Mouse (Mus musculus) stomach, embryonic 15.5 days (tissue): Measurements from ENCODE around the gene Tmem214. TPM values are rescaled to one million over a fixed set of nuclear protein-coding genes. Genes with fewer than 3 reads are reported as not detected.
A peak's percentile ranks its signal among the peaks of the same experiment; 100 is the strongest.

Source experiments
- ATAC-seq: fragments of 200-750 bp; cut with Nextera tagmentation; 2 replicates; pipeline ENCODE4 v1.8.0; 2017; ENCODE audit warnings: low read depth, moderate number of reproducible peaks, moderate TSS enrichment; ENCODE audit not compliant: insufficient read depth, low FRiP score
- H3K27ac ChIP-seq: fragments of 300-500 bp; sonication (generic); 2 replicates; pipeline ENCODE4 v1.5.1; 2015; ENCODE audit warnings: mild to moderate bottlenecking, inconsistent platforms
- H3K27me3 ChIP-seq: fragments of 300-500 bp; sonication (generic); replicated peaks from 2 replicates; pipeline ENCODE4 v1.6.1; 2015; ENCODE audit warnings: inconsistent platforms
- H3K36me3 ChIP-seq: fragments of 300-500 bp; sonication (generic); 2 replicates; pipeline ENCODE4 v1.6.1; 2015; ENCODE audit warnings: inconsistent platforms
- H3K4me1 ChIP-seq: fragments of 300-500 bp; sonication (generic); 2 replicates; pipeline ENCODE4 v1.6.1; 2015; ENCODE audit warnings: inconsistent platforms
- H3K4me2 ChIP-seq: fragments of 300-500 bp; sonication (generic); 2 replicates; pipeline ENCODE4 v1.6.1; 2015; ENCODE audit warnings: mild to moderate bottlenecking, inconsistent platforms
- H3K4me3 ChIP-seq: fragments of 300-500 bp; sonication (generic); replicated peaks from 2 replicates; pipeline ENCODE4 v1.5.1; 2015; ENCODE audit warnings: inconsistent platforms
- H3K9ac ChIP-seq: fragments of 300-500 bp; sonication (generic); 2 replicates; pipeline ENCODE4 v1.6.1; 2015; ENCODE audit warnings: inconsistent platforms
- H3K9me3 ChIP-seq: fragments of 300-500 bp; sonication (generic); 2 replicates; pipeline ENCODE4 v1.6.1; 2016; ENCODE audit warnings: inconsistent platforms
- WGBS: fragments of 180-500 bp; shearing (Covaris S2); methylation state at CpG from one replicate; pipeline ENCODE4 v1.1.7; 2015; 5-methylcytosine and 5-hydroxymethylcytosine counted together
- polyA plus RNA-seq: library from polyadenylated mRNA; unstranded; fragments of >200 nt; fragmentation: Nextera tagmentation; extraction: Ambion mirVana; gene quantifications from 2 replicates; pipeline ENCODE4 v1.2.1, GENCODE M21; 2015

The Tmem214 gene
- polyA plus RNA-seq, 1 experiment from 2014 or later = 86.3 TPM

DNA sequence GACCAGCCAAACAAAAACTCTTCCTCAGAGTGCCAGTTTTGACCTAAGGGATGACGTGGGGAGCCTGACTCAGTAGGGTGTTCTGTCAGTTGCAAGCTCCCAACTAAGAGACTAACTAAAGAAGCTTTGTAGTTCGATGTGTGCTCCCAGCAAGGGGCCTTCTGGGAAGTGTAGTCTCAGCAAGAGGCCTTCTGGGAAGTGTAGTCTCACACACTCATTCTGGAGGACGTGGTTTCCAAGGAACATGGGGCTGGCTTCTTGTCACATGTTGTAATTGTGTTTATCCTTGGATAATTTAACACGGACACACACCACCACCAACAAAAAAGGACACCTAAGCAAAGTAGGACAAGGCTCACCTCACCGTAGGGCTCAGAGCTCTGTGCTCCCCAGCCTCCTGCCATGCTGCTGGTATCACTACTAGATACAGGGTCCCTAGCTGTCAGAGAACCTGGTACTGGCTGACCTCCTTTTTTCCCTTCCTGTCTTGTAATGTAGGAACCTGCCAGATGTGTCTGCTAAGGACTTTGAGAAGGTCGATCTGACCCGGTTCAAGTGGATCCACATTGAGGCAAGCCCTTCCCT is 60.2 kb downstream of the Tmem214 start:
- Histone ChIP-seq H3K27ac (no peak overlapping the region), H3K9me3 (no peaks in the 10 kb centered on the region), H3K4me2 (0 out of 2 replicates have a peak overlapping the region, but pooled peaks have one; percentile 24), H3K27me3 (no peaks in the 10 kb centered on the region), H3K36me3 (no peaks in the 10 kb centered on the region), H3K9ac (no peak overlapping the region), H3K4me3 (no peak overlapping the region), H3K4me1 (no peaks in the 10 kb centered on the region)
- ATAC-seq = no peak
- 45% methylated on average over 7 of the region's 7 CpGs for WGBS

Other genes with a start within 250 kb of the Tmem214 start
- 26.8 and 27.9 TPM in 2 replicates for gene Slc35f6, start 220.1 kb upstream of the Tmem214 start, polyA plus RNA-seq
- 218 TPM in 2 replicates for gene Cenpa, start 201.2 kb upstream of the Tmem214 start, polyA plus RNA-seq
- 6.7 and 7.4 TPM in 2 replicates for gene Dpysl5, start 156.4 kb upstream of the Tmem214 start, polyA plus RNA-seq
- 19.7 and 21.3 TPM in 2 replicates for gene Mapre3, start 53.4 kb upstream of the Tmem214 start, polyA plus RNA-seq
- 15.9 and 23.1 TPM in 2 replicates for gene Agbl5, start 20.7 kb downstream of the Tmem214 start, polyA plus RNA-seq
- gene Ost4, start 39.8 kb downstream of the Tmem214 start, polyA plus RNA-seq = 443 and 450 TPM in 2 replicates
- gene Emilin1, start 45.4 kb downstream of the Tmem214 start, polyA plus RNA-seq = 252 and 255 TPM in 2 replicates
- gene Khk, start 53.4 kb downstream of the Tmem214 start, polyA plus RNA-seq = 21.0 and 25.5 TPM in 2 replicates
- gene Cgref1, start 77.6 kb downstream of the Tmem214 start, polyA plus RNA-seq = 11.7 and 14.8 TPM in 2 replicates
- 135 and 147 TPM in 2 replicates for gene Preb, start 92.3 kb downstream of the Tmem214 start, polyA plus RNA-seq
- 0.74 and 1.0 TPM in 2 replicates for gene Tcf23, start 100.7 kb downstream of the Tmem214 start, polyA plus RNA-seq
- 151 and 157 TPM in 2 replicates for gene Atraid, start 180.3 kb downstream of the Tmem214 start, polyA plus RNA-seq
- gene Slc5a6, start 180.9 kb downstream of the Tmem214 start, polyA plus RNA-seq = 8.9 and 10.4 TPM in 2 replicates
- 23.0 and 26.7 TPM in 2 replicates for gene Cad, start 186.8 kb downstream of the Tmem214 start, polyA plus RNA-seq
- not detected in 2 replicates for gene Dnajc5g, start 238.3 kb downstream of the Tmem214 start, polyA plus RNA-seq
- gene Slc30a3, start 240.2 kb downstream of the Tmem214 start, polyA plus RNA-seq = 0.26 and 0.37 TPM in 2 replicates
- gene Trim54, start 248.7 kb downstream of the Tmem214 start, polyA plus RNA-seq = 0.62 TPM in 1 of 2 replicates, not detected in the other